Mouse (Mus musculus) frontal cortex, postnatal 36 days (tissue): ENCODE data around the gene Sgtb.

Experiments used
- DNase-seq, 2 experiments: peaks; one replicate each; pipeline ENCODE4 v3.0.0; 2022; ENCODE audit warnings: low spot score in 2 of 2

Sgtb gene

DNA sequence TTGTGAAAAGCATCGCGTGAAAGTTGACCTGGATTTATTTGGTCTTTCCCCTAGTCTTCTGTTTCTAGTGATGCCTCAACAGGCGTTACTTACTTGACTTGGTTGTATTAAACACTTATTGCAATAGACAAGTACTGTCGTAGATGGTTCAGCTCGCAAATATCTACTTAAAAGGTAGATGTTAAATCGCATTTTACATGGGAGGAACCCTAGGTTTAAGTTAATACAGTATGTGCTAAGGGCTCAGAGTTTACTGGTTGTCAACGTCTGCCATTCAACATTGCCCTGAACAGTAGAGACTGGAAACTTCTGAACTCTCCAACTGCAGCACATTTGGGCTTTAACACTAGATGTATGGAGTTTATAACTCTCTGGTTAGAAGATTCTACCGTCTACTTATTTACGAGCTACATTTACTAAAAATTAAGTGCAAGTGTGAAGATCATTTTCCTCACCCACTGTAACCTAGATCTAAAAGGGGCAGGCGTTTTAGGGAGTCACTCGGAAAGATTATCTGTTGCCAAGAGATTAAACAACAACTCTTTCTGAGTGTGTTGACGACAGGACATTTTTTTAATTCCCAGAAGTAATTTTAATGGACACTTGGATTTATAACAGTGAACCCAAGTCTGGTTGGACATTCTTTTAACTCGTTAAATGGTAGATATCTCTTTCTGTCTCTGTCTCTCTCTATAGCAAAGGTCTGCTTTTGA, 69.8 kb downstream of the Sgtb start:
- no peak for DNase-seq

DNA sequence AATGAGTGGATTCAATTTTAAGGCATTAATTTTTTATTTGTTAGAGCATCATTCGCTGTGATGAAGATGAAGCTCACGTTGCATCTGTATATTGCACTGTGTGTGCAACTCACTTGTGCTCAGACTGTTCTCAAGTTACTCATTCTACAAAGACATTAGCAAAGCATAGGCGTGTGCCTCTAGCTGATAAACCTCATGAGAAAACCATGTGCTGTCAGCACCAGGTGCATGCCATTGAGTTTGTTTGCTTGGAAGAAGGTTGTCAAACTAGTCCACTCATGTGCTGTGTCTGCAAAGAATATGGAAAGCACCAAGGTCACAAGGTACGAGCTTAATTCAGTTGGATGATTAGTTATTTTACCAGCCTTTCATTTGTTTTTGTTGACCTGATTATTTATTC, 77.8 kb downstream of the Sgtb start:
- DNase-seq, result no peak
